Mouse (Mus musculus): ENCODE results near the gene Elmsan1.

DNA sequence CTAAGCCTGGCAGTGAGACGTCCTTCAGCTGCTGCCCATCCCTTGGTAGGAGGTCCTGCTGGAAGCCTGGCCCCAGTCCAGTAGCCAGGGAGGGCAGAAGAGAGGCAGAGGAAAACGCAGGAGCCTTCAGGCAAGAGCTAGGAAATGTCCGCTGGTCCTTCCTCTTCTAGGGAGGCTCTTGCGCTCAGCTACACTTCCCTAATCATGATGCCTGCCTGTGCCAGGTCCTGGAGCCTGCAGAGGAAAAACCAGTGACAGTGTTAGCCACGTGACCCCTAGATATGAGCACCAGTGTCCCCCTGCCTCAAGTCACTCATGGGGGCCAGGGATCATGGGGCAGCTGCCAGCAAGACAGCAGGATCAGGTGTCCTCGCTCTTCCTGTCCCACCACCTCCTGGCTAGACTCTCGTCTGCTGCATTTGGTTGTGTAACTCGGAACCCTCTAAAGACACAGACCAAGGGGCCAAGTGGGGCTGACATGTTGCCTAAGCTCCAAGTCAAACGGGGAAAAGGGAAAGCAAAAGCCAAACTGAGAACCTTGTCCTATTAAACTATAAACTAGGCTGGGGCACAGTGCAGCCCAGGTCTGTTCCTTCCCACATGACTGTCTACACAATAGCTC, 44.4 kb downstream of the Elmsan1 start:
- TF ChIP-seq CTCF (IDR thresholded peaks at IDR 0.05; ENCODE audit: low read depth) (no peak), EP300 (IDR thresholded peaks at IDR 0.05; ENCODE audit: low read depth) (no peak)
